ENCODE assay signal across 11 mouse cellular contexts in the genomic region with DNA sequence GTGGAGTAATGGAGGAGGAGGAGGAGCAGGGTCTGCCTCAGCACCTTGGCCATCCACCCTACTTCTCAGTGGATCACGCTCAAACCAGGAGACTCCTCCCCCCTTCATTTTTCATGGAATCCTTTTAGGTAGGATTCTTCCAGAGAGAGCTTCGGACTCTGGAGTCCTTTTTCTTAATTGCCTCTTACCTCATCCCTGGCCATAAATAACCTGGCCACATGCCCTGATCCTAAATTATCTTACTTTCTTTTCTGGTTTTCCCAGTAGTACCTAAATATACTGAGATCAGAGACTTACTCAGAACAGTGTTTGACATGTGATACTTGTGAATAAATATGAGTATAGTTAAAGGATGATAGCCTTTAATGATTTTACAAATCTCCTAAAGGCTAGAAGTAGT.
"Had no signal": no experiment of that assay in that cellular context is flagged by ENCODE, and none has a peak within 500 bp of the region (broad histone marks: within the 10 kb centered on the region; RNA-seq: fewer than 3 reads in every experiment).

No protein-coding gene starts in this region.

- DNase-seq: kidney, postnatal 10 days; kidney, postnatal 36 days; layer of hippocampus, postnatal 36 days; liver, embryonic 13.5 days; lung, adult 2 months; lung, postnatal 14 days; lung, postnatal 4 days; midbrain, embryonic 14.5 days; right cerebral cortex, postnatal 14 days; right cerebral cortex, postnatal 4 days; thymus, postnatal 25 days had no signal
